Mouse (Mus musculus): ENCODE data around the gene Scmh1. TPM values are rescaled to one million over a fixed set of nuclear protein-coding genes. Genes with fewer than 3 reads are reported as not detected.

Gene Scmh1
- polyA plus RNA-seq, 1 experiment from 2014 or later: 59.1 TPM

DNA sequence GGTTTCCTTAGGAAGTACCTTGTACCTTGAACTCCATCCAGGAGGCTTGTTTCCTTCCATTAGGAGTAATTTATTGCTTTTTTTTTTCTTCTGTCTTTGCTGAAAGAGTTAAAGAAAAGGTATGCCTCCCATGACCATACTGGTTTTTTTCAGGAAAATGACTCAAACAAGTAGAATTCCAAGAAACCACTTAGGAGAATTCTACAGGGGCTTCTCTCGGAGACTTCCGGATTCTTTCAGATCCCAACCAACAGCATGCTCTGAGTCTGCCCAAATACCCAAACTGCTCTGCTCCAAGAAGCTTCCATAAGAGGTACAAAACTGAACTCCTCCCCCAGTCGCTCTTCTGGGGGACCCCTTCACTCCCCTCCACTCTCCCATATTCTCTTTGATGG, 166.0 kb downstream of the Scmh1 start:
- Histone ChIP-seq H3K4me1 (replicated peaks) (peaks cover 27% of the 10 kb centered on the region), H3K27me3 (ENCODE audit: insufficient read depth, poor library complexity, severe bottlenecking) (no peaks in the 10 kb centered on the region), H3K27ac (no peak overlapping the region), H3K36me3 (peaks cover 16% of the 10 kb centered on the region), H3K9me3 (no peaks in the 10 kb centered on the region), H3K4me3 (peak overlapping the region; percentile 83; the same call in 1 of the 2 replicates)
- no peak for DNase-seq (ENCODE audit: low spot score)
- WGBS: 81% methylated on average over 3 of the region's 3 CpGs

DNA sequence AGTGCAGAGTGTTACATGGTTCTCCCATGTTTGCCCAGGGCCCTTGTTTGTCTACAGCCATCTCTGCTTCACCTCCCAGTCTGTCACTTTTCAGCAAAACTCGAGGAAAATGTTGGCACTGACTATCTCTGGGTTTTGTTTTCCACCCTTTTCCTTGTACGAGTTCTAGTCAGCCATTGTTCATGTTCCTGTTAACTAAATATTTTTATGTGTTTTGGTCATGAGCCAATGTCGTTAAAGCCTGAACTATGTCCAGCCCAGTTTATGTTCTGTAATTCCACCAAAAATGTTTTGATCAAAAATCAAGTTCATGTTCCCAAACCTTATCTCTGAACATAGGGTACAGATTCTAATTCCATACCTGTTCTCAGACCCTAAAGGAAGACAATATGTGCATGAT, 166.6 kb downstream of the Scmh1 start:
- 84% methylated on average over 3 of the region's 3 CpGs for WGBS

More for the DNA sequence above, 166.6 kb downstream of the Scmh1 start:
- DNase-seq (ENCODE audit: low spot score): no peak
- Histone ChIP-seq H3K36me3 (peaks cover 10% of the 10 kb centered on the region; the same call in 1 of the 2 replicates), H3K27me3 (ENCODE audit: insufficient read depth, poor library complexity, severe bottlenecking) (no peaks in the 10 kb centered on the region), H3K27ac (no peak overlapping the region), H3K4me1 (replicated peaks) (peaks cover 27% of the 10 kb centered on the region), H3K9me3 (no peaks in the 10 kb centered on the region), H3K4me3 (no peak overlapping the region)

Other genes starting within 250 kb of the Scmh1 start
- gene Edn2, start 244.1 kb upstream of the Scmh1 start, polyA plus RNA-seq (2016; fragmentation: Nextera tagmentation; extraction: Ambion mirVana): 0.10 TPM in 1 of 2 replicates, not detected in the other
- gene Foxo6, start 117.9 kb upstream of the Scmh1 start, polyA plus RNA-seq (2016; fragmentation: Nextera tagmentation; extraction: Ambion mirVana): 0.20 and 0.25 TPM in 2 replicates
- gene Slfnl1, start 127.0 kb downstream of the Scmh1 start, polyA plus RNA-seq (2016; fragmentation: Nextera tagmentation; extraction: Ambion mirVana): 0.09 TPM in 1 of 2 replicates, not detected in the other
- 117 and 134 TPM in 2 replicates for gene Ctps, start 165.0 kb downstream of the Scmh1 start, polyA plus RNA-seq (2016; fragmentation: Nextera tagmentation; extraction: Ambion mirVana)
- gene Gm8439, start 183.5 kb downstream of the Scmh1 start, polyA plus RNA-seq (2016; fragmentation: Nextera tagmentation; extraction: Ambion mirVana): not detected in 2 replicates

Data from hindbrain, embryonic 10.5 days (tissue).